Mouse (Mus musculus) 3T3-L1 (cell line): Measurements from ENCODE around the gene Stim2.

Experiments
- DNase-seq: peaks from one replicate; pipeline ENCODE4 v3.0.0-alpha.2; 2015; ENCODE audit warnings: low read depth, low spot score

Gene Stim2

DNA sequence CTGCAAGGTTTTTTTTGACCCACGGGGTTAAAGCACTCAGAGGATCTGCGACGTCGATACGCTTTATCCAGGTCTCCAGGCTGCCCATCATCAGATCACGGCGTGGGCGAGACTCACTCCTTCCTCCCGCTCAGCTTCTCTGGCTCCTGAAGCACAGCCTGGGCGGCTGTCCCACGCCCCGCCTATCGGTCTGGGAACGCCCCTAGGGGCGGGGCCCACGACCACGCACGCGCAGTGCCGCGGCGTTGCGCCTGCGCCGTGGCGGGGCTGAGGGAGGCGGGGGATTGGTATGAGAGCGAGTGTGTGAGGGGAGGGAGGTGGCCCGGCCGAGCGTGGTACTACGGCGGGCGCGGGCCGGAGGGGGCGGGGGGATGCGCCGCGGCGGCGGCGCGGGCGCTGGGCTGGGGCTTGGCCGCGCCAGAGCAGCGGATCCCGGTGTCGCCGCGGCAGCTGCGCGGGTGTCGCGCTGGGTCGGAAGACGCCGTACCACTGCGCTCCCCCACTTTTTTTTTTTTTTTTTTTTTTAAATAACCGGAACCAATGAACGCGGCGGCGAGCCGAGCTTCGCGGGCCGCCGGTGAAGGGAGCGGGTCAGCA lies at the start of gene Stim2:
Gene Stim2, plus strand, starts transcription at position 354 of the 597 bp plus-strand sequence.
- DNase-seq, result peak; percentile 93

DNA sequence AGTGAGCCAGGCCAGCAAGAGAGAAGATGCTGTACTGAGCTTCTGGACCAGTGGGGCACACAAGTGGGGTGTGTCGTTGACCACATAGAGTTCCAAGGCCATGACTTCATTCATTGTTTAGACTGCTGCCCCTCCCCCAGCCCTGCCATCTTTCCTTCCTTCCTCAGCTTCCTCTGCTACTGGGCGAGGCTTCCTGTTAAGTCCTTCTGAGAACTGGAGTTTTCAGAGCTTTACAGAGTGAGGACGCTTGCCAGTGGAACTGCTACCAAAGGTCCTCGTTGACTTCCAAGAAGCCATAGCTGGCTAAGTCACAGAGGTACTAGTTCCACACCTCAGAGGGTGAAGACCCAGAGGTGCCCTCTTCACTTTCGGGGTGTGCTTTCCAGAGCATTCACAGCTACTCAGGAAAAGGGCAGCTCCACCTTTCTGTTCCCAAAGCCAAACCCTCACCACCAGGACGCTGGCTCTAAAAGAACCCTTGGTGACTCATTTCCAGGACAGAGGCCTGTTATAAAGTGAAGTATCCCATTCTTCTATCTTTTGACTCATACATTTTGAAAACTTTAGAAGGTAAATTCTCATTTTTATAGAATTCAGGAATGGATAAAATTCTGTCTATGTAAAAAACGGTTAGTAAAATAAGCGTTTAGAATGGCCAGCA lies 49.6 kb upstream of the Stim2 start:
- peak; percentile 93 for DNase-seq

DNA sequence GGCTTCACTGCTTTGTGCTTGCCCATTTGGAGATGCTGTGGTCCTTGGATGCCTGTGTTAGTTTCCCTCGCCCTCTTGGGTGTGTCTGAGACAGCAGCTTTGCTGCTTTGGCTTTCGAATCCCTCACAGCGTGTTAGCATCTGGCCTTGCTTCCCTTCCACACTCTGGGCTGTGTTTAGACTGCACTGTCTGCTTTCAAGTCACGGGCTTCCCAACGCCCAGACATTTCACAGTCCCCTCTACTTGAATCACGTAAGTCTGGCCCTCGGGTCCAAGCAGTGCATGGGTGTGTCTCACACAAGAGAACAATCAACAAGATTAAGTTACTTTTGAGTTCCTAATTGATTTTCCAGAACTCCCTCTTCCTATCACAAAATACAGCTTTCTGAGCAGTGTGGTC lies 48.1 kb upstream of the Stim2 start:
- DNase-seq, result no peak

- DNase-seq, result peak; percentile 89
Observed at GRCm38 (mm10) chr5:53953216-53953615, 45.1 kb upstream of the Stim2 start.

DNA sequence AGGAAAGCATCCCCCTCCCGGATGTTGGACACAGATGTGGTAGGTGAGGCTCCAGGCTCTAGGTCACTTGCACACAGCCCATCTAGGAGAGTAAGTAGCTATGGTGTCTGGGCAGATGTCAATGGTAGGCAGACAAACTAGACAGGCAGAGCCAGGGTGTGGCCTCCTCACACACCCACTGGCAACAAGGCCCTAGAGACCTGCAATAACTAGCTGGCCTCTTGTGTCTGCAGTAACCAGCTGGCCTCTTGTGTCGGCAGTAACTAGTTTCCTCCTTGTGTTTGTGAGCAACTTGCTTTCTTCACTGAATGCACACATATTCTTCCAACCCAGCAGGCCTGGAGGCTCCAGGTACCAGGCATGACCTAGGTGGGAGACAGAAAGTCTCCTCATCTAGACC lies 44.5 kb upstream of the Stim2 start:
- peak; percentile 45 for DNase-seq

- no peak for DNase-seq
Observed at GRCm38 (mm10) chr5:53955966-53956365, 42.3 kb upstream of the Stim2 start.

DNA sequence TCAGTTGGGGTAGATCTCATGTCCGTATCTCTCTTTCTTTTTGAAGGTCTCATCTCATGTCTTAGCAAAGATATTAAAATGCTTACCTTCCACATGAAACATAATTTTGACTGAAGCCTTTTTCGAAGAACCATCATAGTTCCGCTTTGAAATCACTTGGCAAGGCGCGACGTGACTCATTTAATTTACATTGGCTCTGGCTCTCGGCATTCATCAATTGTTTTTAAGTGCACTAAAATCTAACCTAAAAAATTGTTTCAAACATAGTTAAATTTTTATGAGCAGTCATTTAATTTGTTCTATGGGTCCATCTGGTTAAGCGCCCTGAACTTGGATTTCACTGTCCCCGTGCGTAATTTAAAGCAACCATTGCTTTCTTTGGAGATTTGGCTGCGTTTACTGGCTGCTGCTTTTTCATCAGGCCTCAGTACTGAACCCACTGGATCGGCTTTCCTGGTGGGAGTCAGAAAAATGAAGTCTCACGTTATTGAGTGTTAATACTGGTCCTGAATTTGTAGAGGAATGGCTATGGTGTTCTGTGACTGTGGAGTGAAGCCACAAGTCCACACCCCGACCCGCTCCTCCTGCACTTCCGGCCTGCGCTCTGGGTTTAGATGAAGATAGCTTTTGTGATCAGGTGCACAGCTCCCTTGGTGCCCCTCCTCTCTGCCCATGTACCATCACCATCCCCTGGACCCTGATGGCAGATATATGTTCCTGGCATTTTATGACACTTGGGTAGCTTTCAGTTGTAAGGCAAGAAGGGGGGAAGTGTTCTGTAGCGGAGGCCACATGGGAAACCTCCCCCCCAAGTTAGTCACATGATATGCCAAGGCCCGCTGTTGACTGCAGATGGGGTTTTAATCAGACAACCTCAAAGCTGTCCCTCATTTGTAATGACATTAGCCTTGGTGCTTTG lies 41.6 kb upstream of the Stim2 start:
- no peak for DNase-seq

DNA sequence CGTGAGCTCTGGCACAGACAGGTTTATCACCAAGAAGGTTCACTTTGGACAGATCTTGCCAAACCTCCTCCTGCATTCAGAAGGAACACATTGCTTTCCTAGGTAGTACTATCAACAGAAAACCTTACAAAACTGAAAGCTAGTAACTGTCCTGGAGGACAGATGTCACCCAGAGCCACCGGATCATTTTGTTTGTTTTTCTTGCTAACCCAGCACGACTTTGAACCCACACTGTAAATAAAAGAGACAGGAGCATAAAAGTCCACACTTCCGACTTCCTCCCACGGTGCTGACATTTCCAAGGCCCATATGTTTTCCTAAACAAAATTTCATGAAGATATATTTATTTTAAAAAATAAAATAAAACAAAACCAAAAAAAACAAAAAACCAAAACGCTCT lies 41.0 kb upstream of the Stim2 start:
- no peak for DNase-seq

GRCm38 (mm10) chr5:53961229-53961628 lies 37.1 kb upstream of the Stim2 start:
- DNase-seq, result no peak

DNA sequence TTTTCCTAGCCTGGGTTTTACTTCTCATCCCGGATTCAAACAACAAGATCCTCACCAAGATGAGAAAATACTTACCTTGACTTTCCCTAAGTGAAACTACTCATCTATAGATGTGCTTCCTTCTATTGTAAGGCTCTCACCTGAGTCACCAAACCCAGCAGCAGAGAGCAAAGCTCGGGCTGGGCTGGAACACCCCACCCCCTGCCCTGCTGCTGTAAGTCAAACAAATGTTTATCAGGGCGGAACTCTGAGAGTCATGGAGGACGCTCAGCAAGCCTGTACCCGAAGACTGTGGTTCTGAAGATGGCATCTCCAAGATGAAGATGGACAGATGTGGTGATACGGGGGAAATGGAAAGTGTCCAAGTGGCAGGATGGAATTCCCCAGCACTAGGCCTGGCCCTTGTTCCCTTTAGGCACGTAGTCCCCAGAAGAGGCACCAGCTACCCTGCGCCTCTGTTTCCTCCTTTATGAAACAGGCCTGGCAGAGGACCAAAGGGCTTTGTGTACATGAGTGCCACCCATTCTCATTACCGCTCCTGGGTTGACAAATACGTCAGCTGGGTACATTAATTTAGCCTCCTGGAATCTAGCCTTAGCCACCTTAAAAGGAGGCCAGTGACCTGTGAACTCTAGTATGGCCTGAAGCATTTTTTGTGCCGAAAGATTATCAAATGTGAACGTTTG lies 36.3 kb upstream of the Stim2 start:
- no peak for DNase-seq

GRCm38 (mm10) chr5:53965656-53966055 lies 32.6 kb upstream of the Stim2 start:
- no peak for DNase-seq

- DNase-seq, result no peak
Observed at GRCm38 (mm10) chr5:53967560-53967959, 30.7 kb upstream of the Stim2 start.

DNA sequence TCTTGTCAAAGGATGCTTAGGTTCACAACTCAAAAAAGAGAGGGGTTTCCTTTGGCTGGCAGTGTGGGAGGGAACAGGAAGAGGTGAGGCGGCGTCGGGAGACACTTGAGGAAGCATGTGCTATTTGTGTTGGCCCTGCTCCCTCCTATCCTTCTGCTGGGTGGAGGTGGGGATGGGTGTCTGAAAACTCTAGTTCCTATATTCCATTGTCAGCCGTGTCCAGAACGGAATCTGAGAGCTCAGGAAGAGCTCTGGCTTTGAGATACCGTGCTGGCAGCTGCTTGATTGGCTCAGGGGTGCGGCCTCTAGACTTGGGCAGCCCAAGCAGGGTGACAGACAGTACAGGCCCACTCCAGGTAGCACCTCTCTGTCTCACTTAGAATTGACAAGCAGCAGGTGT lies 28.1 kb upstream of the Stim2 start:
- no peak for DNase-seq

DNA sequence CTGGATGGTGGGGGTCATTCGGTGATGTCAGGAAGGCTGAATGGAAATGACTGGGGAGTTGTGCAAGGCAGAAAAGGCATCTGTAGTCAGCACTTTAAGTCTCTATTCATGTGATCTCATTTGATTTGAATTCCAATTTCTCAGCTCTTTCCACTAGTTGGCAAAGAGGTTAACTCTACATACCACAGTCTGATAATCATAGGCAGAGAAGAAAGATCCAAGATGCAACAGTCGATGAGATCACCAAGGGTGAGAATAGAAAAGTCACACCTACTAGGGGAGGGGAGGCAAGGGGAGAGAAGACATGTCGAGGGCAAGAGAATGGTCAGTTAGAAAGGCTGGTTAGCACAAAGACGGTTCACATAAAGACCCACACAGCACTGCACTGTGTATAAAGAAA lies 27.1 kb upstream of the Stim2 start:
- DNase-seq, result peak; percentile 75

DNA sequence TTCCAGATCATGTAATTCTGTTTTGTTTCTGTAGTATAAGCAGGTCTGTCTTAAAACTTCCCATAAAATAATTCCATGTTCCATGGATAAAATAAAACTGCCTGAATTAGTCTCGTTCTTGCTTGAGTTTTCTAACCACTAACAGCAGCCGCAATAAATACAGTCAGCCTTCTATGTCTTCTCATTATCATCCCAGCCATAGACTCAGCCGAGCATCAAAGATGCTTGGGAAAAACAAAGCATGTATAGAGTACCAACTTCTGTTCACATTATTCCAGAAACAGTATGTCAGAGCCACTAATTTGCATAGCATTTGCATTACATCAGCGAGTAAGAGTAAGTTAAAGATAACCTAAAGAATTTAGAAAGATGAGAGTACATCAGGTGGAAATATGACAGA lies 25.4 kb upstream of the Stim2 start:
- DNase-seq, result no peak

- no peak for DNase-seq
Observed at GRCm38 (mm10) chr5:53976497-53976896, 21.8 kb upstream of the Stim2 start.

GRCm38 (mm10) chr5:53977060-53977459 lies 21.2 kb upstream of the Stim2 start:
- DNase-seq, result no peak

DNA sequence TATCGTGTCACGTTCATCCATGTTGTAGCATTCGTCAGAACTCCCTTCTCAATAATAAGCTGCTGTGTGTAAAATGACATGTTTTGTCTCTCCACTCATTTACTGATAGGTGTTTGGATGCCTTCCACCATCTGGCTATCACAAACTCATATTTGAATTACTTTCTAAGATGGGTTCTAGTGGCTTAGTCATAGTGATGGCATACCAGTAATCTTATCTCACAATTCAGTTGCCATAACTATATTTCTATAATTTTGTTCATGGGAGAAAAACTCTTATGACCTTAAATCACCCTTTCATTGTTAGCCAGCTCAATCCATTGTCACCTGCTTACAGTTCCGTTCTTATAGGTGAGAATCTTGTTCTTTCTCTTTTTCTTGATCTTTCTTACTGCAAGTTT lies 14.9 kb upstream of the Stim2 start:
- DNase-seq, result no peak

GRCm38 (mm10) chr5:53985632-53986031 lies 12.7 kb upstream of the Stim2 start:
- no peak for DNase-seq

DNA sequence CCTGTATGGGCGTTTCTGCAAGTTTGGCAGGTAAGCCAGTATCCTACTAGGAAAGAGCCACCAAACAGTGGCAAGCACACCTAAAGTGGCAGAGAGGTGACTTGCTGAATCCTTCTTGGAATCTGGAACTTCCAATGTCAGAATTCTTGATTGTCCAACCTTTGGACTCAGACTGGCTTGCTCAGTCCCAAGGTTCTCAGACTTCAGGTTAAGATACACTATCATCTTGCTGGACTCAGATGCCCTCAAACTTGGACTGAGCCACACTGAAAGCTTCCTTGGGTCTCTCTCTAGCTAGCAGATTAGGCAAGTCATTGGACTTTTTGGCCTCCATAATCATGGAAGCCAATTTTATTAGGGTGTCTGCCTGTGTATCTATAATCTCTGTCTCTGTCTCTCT lies 10.8 kb upstream of the Stim2 start:
- DNase-seq, result no peak

DNA sequence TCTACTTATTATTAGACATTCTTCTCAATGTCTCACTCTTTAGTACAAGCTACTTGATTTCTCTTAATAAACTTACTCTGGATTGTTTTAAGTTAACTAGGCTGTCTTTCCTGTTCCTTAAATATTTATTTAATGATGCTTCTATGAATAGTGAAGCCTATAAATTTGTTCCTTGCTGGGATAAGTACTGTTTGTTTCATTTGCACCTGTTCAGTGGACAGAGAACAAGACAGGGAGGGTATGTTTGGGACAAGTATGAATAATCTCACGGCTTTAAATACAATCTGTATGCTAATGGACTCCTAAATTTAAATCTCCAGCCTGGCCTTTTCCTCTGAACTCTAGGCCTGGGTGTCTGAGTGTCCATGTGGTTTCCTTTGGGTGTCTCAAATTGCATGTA lies 10.2 kb upstream of the Stim2 start:
- DNase-seq, result no peak

- DNase-seq, result no peak
Observed at GRCm38 (mm10) chr5:53992616-53993015, 5.7 kb upstream of the Stim2 start.
